Mouse (Mus musculus): ENCODE measurements around the gene Fgd6.

- TF ChIP-seq CTCF (IDR thresholded peaks at IDR 0.05; ENCODE audit: control insufficient read depth, insufficient read depth, insufficient replicate concordance, low read depth, low read length) (no peak), POLR2A (IDR thresholded peaks at IDR 0.05; ENCODE audit: control insufficient read depth, low read depth, low read length) (no peak)
Measured at GRCm38 (mm10) chr10:94082040-94082734, 46.4 kb downstream of the Fgd6 start.

Data from testis, adult 2 months (tissue).